Mouse (Mus musculus): ENCODE measurements around the gene Acox1.

GRCm38 (mm10) chr11:116239797-116240196, 41.0 kb upstream of the Acox1 start:
- TF ChIP-seq POLR2A (IDR thresholded peaks at IDR 0.05; ENCODE audit: low read depth, low read length) (no peak), NRF1 (IDR thresholded peaks at IDR 0.05; ENCODE audit: low read depth, low read length) (no peak), TCF12 (IDR thresholded peaks at IDR 0.05; ENCODE audit: low read depth, low read length) (no peak), ZNF384 (IDR thresholded peaks at IDR 0.05; ENCODE audit: low read depth, low read length) (no peak), POLR2AphosphoS2 (IDR thresholded peaks at IDR 0.05; ENCODE audit: low read depth, low read length) (no peak), HCFC1 (IDR thresholded peaks at IDR 0.05; ENCODE audit: low read depth, low read length) (no peak), MAX (IDR thresholded peaks at IDR 0.05; ENCODE audit: low read length) (no peak), ZMIZ1 (IDR thresholded peaks at IDR 0.05; ENCODE audit: low read depth, low read length) (no peak), ETS1 (conservative IDR thresholded peaks at IDR 0.05; ENCODE audit: low read depth, low read length) (no peak), SMC3 (IDR thresholded peaks at IDR 0.05; ENCODE audit: low read depth, low read length) (no peak), UBTF (IDR thresholded peaks at IDR 0.05; ENCODE audit: low read depth, low read length) (no peak), EP300 (IDR thresholded peaks at IDR 0.05; ENCODE audit: low read length) (no peak), CTCF (conservative IDR thresholded peaks at IDR 0.05 in 1 of 2, IDR thresholded peaks at IDR 0.05 in 1 of 2; ENCODE audit: low read depth in 2 of 2, low read length in 2 of 2) (no peak), USF1 (IDR thresholded peaks at IDR 0.05; ENCODE audit: low read depth, low read length) (no peak)
